Mouse (Mus musculus) embryo, embryonic 10.5 days (tissue): ENCODE measurements at regions not wholly inside any gene's neighbourhood (a gene's known extent, or its start where the extent isn't known, plus 50 kb on each side); places are given as distances from the start of the nearest gene placed in this dataset.

Experiments
- DNase-seq: peaks from one replicate; pipeline ENCODE4 v3.0.0-alpha.2; 2015; ENCODE audit warnings: low spot score

DNA sequence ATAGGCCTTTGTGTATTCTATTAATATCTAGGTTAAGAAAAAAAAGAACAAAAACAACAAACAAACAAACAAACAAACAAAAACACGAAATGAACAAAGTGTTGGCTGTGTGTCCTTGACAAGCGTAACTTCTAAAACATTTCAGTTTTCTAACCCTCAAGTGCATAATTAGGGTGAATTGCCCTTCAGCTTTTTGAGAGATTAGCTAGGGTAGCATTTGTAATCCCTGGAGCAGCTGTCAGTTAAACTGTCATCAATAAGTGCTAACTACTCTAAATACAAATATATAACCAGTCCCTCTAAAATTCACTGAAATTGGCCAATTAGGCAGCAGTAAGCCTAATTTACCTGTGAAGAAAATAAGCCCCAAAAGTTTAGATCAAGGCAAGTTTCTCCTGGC lies 467.6 kb downstream of the Gabrg2 start:
- no peak for DNase-seq

GRCm38 (mm10) chr11:41531971-41532896 lies 468.4 kb downstream of the Gabrg2 start:
- DNase-seq, result peak; percentile 6

GRCm38 (mm10) chr11:41524979-41525378 lies 475.7 kb downstream of the Gabrg2 start:
- DNase-seq, result no peak

GRCm38 (mm10) chr11:41493277-41493676 lies 507.4 kb downstream of the Gabrg2 start:
- peak; percentile 11 for DNase-seq

DNA sequence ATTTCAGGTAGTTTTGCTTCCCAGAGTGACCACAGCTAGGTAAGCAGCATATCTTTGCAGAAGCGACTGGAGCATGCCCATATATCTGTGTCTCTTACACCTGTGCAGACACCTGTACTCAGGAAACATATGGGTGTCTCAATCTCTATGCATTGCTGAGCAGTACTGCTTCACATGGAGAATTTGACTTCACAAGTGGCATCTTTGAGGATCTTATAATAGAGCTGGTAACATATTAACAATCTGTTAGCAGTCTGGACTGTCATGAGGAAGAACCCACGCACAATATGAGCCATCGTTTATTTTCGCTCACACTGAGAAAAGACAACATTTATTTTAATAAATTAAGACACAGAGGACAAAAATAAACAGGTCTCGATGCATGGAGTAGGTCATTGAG lies 508.7 kb downstream of the Gabrg2 start:
- no peak for DNase-seq

- no peak for DNase-seq
Observed at GRCm38 (mm10) chr11:41491279-41491678, 509.4 kb downstream of the Gabrg2 start.

GRCm38 (mm10) chr11:41483881-41484280 lies 516.8 kb downstream of the Gabrg2 start:
- no peak for DNase-seq

GRCm38 (mm10) chr11:41470938-41471633 lies 529.6 kb downstream of the Gabrg2 start:
- no peak for DNase-seq

- no peak for DNase-seq
Observed at GRCm38 (mm10) chr11:41467330-41467729, 533.3 kb downstream of the Gabrg2 start.

DNA sequence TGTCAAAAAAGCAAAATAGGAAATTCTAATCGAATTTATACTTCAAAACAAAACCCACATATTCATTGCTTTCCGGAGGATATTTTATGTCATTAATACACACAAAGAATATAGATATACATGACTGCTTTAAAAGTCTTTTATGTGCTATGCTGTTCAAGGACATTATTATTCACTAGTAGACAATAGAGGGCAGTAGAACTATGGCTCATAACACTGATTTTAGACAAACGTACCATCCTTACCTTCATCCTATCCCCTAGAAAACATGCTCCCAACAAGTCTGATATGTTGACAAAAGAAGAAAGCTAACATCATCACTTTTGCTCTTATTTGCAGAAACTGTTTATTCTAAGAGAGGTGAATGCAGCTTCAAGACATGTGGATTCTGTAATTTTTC lies 566.8 kb downstream of the Gabrg2 start:
- DNase-seq, result peak; percentile 8

- DNase-seq, result no peak
Observed at GRCm38 (mm10) chr11:41425592-41425991, 575.1 kb downstream of the Gabrg2 start.
